Mouse (Mus musculus): ENCODE measurements around the gene Prkag2. TPM values are rescaled to one million over a fixed set of nuclear protein-coding genes. Genes with fewer than 3 reads are reported as not detected.

Prkag2 gene
- polyA plus RNA-seq, 1 experiment from 2014 or later: 45.0 TPM

DNA sequence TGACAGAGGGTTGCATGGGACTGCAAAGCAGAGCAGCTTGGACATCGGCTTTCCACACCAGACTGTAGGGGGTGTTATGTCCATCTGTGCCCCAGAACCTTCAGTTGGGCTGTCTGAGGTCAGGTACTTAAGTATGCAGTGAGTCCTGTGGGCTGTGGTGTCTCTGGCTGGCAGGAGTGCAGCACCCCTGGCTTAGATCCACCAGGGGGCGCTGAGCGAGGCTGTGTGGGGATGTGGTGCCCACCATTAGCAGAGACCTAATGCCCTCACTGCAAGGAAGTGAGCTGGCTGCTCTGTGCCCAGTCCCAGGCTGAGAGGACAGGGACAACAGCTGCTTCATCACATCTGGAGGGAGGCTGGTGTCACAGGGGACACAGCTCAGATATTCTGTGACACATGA is 116.9 kb downstream of the Prkag2 start:
- Histone ChIP-seq H3K27ac (0 out of 2 replicates have a peak overlapping the region, but pooled peaks have one; percentile 20), H3K4me3 (no peak overlapping the region), H3K36me3 (replicated peaks) (no peaks in the 10 kb centered on the region), H3K4me1 (peaks cover 62% of the 10 kb centered on the region), H3K9me3 (no peaks in the 10 kb centered on the region), H3K27me3 (ENCODE audit: poor library complexity, severe bottlenecking) (no peaks in the 10 kb centered on the region)
- peak; percentile 63 for DNase-seq (ENCODE audit: extremely low spot score, low spot score)
- WGBS: 16% methylated on average over 3 of the region's 3 CpGs

DNA sequence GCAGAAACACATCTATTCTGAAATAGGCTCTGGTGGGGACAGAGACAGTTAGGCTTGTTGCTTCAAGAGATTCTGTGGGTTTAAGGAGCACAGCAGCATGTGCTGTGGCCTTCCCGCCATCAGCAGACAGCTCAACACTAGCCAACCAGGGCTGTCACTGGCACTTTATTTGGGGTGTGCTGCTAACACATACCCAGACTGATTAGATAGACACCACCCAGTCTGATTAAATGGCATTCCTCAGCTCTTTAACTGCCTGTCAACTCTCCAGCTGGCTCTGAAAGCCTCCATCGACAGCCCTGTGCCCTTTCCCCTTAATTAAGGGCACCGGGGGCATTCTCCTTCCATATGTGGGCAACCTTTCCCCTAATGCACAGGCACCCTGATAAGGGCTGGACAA is 118.2 kb downstream of the Prkag2 start:
- DNase-seq (ENCODE audit: extremely low spot score, low spot score): no peak
- no peaks in the 10 kb centered on the region for H3K36me3 ChIP-seq (replicated peaks)
- no peak overlapping the region for H3K27ac ChIP-seq
- 93% methylated on average over 3 of the region's 3 CpGs for WGBS
- H3K4me3 ChIP-seq: no peak overlapping the region
- no peaks in the 10 kb centered on the region for H3K27me3 ChIP-seq (ENCODE audit: poor library complexity, severe bottlenecking)
- H3K4me1 ChIP-seq: peaks cover 68% of the 10 kb centered on the region
- no peaks in the 10 kb centered on the region for H3K9me3 ChIP-seq

DNA sequence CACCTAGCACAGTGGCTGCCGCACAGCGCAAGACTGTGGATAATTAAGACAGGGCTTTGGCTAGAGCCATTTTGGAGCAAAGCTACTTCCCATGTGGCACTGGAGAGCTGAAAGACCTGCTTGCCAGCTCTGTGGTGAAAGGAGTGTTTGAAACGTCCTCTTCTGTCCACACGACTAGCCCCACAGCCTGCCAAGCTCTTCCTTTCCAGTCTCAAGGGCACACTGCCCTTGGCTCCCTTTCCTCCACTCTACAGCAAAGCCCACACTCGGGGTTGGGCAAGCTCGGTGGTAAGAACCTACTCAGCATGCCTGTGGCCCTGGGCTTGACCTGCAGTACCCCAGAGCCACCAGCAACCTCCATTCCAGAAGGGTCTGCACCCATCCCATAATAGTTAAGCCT is 118.7 kb downstream of the Prkag2 start:
- Histone ChIP-seq H3K27ac (no peak overlapping the region), H3K36me3 (replicated peaks) (no peaks in the 10 kb centered on the region), H3K27me3 (ENCODE audit: poor library complexity, severe bottlenecking) (no peaks in the 10 kb centered on the region), H3K9me3 (no peaks in the 10 kb centered on the region), H3K4me3 (no peak overlapping the region), H3K4me1 (peaks cover 67% of the 10 kb centered on the region)
- DNase-seq (ENCODE audit: extremely low spot score, low spot score): no peak
- 83% methylated on average over 6 of the region's 6 CpGs for WGBS

DNA sequence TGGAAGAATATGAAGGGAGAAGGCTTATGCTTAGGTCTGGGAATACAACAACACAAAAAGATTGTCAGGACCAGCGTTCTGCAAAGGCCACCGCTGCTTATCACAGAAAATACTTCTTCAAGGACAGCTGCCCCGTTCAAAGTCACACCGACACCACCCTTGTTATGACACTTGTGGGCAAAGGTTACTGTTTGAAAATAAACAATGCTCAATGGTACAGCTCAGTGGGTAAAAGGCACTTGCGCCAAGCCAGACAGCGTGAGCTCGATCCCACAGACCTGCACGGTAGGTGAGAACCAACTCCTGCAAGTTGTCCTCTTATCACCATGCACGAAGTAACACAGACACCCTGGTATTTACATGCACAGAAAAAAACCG is 120.5 kb downstream of the Prkag2 start:
- Histone ChIP-seq H3K4me3 (no peak overlapping the region), H3K27ac (no peak overlapping the region), H3K27me3 (ENCODE audit: poor library complexity, severe bottlenecking) (no peaks in the 10 kb centered on the region), H3K9me3 (no peaks in the 10 kb centered on the region), H3K36me3 (replicated peaks) (no peaks in the 10 kb centered on the region), H3K4me1 (peaks cover 61% of the 10 kb centered on the region)
- no peak for DNase-seq (ENCODE audit: extremely low spot score, low spot score)
- WGBS: 82% methylated on average over 10 of the region's 10 CpGs

DNA sequence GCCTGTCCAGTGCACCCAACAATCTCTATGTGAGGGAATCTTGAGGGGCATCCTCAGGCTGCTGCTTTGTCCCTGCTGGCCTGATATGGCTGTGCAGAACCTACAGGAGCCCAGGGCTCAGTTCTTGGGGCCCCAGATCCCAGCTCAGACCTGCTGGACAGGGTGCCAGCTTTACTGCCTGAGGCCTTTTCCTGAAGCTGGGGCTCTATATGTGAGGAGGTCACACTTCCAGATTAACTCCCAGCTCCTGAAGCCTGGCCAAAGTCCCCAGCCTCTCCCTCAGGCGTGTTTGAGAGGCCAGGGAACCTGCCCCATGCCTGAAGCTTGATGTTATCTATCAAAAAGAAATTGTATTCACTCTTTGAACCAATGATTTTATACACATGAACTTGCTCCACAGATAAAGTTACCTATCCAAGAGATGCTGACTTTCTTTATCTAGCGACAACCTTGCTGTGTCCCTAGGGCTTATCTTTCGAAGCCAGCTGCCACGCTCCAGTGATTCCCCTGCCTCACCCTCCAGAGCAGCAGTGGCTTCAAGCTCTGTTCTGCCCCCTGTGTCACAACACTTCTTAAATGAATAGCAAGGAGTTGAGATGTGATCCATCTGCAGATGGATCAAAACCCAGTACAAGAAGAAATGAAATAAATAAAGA is 121.0 kb downstream of the Prkag2 start:
- Histone ChIP-seq H3K36me3 (replicated peaks) (no peaks in the 10 kb centered on the region), H3K9me3 (no peaks in the 10 kb centered on the region), H3K4me3 (no peak overlapping the region), H3K27ac (peak overlapping the region; percentile 40; the same call in 1 of the 2 replicates), H3K4me1 (peaks cover 56% of the 10 kb centered on the region), H3K27me3 (ENCODE audit: poor library complexity, severe bottlenecking) (no peaks in the 10 kb centered on the region)
- WGBS: 49% methylated on average over 4 of the region's 4 CpGs
- no peak for DNase-seq (ENCODE audit: extremely low spot score, low spot score)

DNA sequence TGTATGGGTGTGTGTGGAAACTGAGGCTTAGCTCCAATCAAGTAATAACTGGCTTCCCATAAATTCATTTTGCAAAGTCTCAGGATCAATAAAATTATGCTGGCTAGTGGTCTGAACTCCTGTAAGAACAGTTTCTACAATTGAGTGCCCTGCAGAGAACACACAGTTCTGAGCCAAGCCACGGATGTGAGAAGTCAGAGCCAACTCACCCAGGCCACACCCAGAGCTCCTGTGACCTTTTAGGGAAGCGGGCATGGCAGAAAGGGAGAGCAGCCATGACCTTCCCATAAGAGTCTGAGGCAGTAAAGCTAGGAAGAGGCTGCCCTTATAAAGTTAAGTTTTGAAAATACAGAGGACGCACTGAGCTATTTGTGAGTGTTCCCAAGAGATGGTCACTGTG is 123.5 kb downstream of the Prkag2 start:
- no peaks in the 10 kb centered on the region for H3K27me3 ChIP-seq (ENCODE audit: poor library complexity, severe bottlenecking)
- peaks cover 42% of the 10 kb centered on the region for H3K4me1 ChIP-seq
- no peak for DNase-seq (ENCODE audit: extremely low spot score, low spot score)
- no peaks in the 10 kb centered on the region for H3K36me3 ChIP-seq (replicated peaks)
- no peaks in the 10 kb centered on the region for H3K9me3 ChIP-seq
- WGBS: 69% methylated on average over 3 of the region's 3 CpGs
- no peak overlapping the region for H3K4me3 ChIP-seq
- no peak overlapping the region for H3K27ac ChIP-seq

DNA sequence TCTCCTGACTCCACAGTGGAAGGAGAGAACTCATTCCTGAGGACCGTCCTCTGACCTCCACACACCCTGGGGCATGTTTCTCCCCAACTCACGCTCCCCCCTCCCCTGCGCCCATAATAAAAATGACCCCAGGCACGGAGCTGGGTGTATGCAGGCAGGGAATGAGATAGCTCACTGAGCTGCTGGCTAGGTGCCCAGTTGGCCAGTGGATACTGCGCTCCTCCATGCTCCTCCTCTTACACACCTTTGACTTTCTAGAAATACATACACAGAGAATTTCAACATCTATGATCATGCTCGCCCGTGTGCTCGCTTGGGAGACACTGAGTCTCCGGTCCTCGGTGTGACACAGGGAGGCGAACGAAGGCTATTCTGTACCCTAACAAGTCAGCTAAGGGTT is 124.2 kb downstream of the Prkag2 start:
- DNase-seq (ENCODE audit: extremely low spot score, low spot score): no peak
- Histone ChIP-seq H3K4me3 (no peak overlapping the region), H3K36me3 (replicated peaks) (no peaks in the 10 kb centered on the region), H3K27ac (no peak overlapping the region), H3K4me1 (peaks cover 41% of the 10 kb centered on the region), H3K9me3 (no peaks in the 10 kb centered on the region), H3K27me3 (ENCODE audit: poor library complexity, severe bottlenecking) (no peaks in the 10 kb centered on the region)
- 64% methylated on average over 12 of the region's 12 CpGs for WGBS

DNA sequence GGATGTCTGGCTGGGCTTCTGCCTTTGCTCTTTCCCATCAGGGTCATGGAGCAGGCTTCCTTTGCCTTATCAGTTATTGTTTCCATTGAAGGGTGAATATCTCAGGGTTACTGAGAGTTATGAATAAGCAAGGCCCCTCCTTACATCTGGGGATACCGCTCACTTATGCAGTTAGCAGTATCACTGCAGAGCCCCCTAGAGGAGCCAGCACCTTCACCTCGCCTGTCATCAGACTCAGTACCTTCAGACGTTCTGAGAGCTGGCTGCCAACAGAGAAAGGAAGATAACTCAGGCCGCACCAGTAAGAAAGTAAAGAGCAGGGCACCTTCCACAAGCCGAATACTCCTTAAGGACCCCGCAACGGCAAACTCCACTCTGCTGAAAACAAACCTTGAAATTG is 125.3 kb downstream of the Prkag2 start:
- DNase-seq (ENCODE audit: extremely low spot score, low spot score): no peak
- Histone ChIP-seq H3K27ac (no peak overlapping the region), H3K9me3 (no peaks in the 10 kb centered on the region), H3K36me3 (replicated peaks) (no peaks in the 10 kb centered on the region), H3K27me3 (ENCODE audit: poor library complexity, severe bottlenecking) (no peaks in the 10 kb centered on the region), H3K4me3 (no peak overlapping the region), H3K4me1 (peaks cover 37% of the 10 kb centered on the region)
- 68% methylated on average over 7 of the region's 7 CpGs for WGBS

DNA sequence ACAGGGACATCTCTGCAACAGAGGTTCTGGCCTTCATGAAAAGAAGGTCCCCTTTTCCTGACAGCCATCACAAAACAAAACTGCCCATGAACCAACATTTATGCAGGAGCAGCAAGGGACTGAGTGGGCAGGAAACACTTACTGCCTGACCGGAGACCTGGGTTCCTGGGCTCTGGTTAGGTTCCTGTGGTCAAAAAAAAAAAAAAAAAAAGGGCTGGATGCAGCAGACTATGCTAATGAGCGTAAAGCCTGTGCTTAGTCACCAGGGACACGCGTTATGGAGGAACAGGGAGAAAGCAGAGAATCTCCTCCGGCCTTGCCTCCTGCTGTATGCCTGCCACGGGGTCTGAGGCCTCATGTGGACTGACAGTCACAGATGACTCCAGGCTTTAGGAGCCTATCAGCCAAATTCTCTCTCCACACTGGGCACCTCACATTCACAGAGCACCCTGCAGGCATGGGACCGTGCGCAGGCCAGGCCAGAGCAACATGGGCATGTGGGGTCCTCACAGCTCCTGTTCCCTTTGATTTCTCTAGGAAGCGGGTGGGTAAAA is 126.7 kb downstream of the Prkag2 start:
- Histone ChIP-seq H3K4me1 (peaks cover 36% of the 10 kb centered on the region), H3K27ac (no peak overlapping the region), H3K36me3 (replicated peaks) (no peaks in the 10 kb centered on the region), H3K4me3 (no peak overlapping the region), H3K9me3 (no peaks in the 10 kb centered on the region), H3K27me3 (ENCODE audit: poor library complexity, severe bottlenecking) (no peaks in the 10 kb centered on the region)
- no peak for DNase-seq (ENCODE audit: extremely low spot score, low spot score)
- 83% methylated on average over 9 of the region's 9 CpGs for WGBS

DNA sequence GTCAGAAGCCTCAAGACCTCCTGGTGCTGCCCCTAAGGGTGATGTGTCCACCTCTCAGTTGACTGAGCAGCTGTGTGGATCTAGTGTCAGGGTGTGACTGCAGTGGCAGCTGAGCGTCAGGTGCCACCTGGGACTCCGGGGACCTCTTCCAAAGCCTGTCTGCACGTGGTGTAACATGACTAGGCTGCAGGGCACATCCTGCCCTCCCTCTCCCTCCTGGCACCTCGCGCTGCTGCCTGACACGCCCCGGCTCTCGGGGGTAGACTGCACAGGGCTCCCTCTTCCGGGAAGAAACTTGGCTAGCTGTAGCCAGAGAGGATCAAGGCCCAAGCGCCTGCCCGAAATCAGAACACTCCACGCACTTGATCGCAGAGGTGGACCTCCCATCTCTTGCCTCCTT is 127.2 kb downstream of the Prkag2 start:
- Histone ChIP-seq H3K9me3 (no peaks in the 10 kb centered on the region), H3K27ac (no peak overlapping the region), H3K4me1 (peaks cover 35% of the 10 kb centered on the region), H3K27me3 (ENCODE audit: poor library complexity, severe bottlenecking) (no peaks in the 10 kb centered on the region), H3K36me3 (replicated peaks) (no peaks in the 10 kb centered on the region), H3K4me3 (no peak overlapping the region)
- WGBS: 75% methylated on average over 13 of the region's 13 CpGs
- DNase-seq (ENCODE audit: extremely low spot score, low spot score): no peak

DNA sequence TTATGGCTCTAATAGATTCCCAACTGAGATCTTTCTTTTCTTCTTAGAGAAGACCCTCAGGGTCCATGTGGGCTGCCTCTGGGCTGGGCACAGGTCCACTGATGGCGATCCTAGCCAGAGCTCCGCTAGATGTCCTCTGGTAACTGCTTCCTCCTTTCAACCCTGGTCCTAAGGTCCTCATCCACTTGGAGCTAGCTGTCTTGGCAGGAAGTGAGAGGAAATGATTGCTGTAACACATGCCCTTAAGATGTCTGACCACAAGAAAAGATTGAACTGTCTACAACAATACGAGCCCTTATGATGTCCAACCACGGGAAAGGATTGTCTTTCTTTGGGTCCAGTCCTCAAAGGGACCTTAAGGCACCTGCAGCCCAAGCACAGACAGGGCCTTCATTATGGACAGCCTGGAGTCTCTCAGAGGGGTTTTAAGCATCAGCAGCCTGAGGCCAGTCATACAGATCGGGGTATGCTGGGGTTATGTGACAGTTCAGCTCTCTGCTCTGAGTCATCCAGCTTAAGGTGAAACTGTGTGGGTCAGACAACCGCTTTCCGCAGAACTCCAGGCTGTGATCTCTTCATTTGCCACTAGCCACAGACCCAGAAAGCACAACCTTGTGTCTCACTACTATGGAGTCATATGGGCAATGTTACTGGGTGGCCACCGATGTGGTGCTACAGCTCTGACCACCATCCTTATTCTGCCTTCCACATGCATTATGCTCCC is 129.7 kb downstream of the Prkag2 start:
- no peak overlapping the region for H3K27ac ChIP-seq
- no peaks in the 10 kb centered on the region for H3K9me3 ChIP-seq
- H3K4me3 ChIP-seq: no peak overlapping the region
- H3K27me3 ChIP-seq (ENCODE audit: poor library complexity, severe bottlenecking): no peaks in the 10 kb centered on the region
- H3K36me3 ChIP-seq (replicated peaks): no peaks in the 10 kb centered on the region
- WGBS: 92% methylated on average over 8 of the region's 8 CpGs
- no peak for DNase-seq (ENCODE audit: extremely low spot score, low spot score)
- H3K4me1 ChIP-seq: peaks cover 19% of the 10 kb centered on the region

DNA sequence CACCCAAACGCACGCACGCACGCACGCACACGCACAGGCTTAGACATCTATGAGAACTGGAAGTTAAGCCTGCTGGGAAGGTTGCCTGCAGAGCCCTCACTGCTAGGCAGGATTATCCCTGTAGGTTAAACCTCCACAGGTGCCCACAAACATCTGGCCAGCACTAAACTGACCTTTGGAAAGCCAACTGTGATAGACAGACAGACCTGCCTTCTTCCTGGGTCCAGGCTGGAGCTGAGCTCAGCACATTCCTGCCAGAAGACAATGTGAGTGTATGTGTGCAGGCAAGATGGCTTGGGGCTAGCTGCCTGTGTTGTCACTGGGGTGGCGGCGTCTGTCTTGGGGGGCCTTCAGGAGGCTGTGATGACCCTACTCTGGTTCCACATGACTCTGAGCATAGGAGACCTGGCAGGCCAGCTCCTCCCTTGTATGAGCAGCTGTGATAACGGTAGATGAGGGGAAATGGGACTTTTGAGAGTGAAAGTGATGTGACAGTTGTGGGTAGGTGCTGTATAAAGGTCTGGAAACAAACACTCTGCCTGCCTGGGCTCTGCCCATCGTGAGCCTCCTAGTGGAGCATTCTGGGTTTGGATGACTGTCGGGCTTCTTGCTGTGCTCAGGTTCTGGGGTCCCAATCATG is 131.1 kb downstream of the Prkag2 start:
- Histone ChIP-seq H3K27ac (0 out of 2 replicates have a peak overlapping the region, but pooled peaks have one; percentile 15), H3K4me1 (peaks cover 19% of the 10 kb centered on the region), H3K36me3 (replicated peaks) (no peaks in the 10 kb centered on the region), H3K9me3 (no peaks in the 10 kb centered on the region), H3K4me3 (no peak overlapping the region), H3K27me3 (ENCODE audit: poor library complexity, severe bottlenecking) (no peaks in the 10 kb centered on the region)
- DNase-seq (ENCODE audit: extremely low spot score, low spot score): no peak
- WGBS: 68% methylated on average over 11 of the region's 11 CpGs

DNA sequence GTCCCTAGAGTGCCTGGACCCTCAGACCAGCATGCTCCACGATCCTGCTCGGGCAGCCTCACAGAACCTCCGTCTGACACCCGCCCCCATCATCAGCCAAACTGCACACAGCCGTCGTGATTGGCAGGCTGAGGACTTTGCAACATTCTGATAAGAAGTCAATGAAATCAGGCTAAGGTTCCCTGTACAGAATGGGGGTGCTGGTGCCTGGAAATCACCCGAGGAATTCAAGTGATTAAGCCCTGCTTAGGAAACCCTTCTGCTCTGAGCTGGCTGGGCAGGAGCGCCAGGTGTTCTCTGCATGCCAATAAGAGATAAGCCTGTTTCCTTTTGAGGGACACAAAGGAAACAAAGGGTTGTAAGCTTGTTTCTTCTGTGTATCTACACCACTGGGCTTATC is 131.7 kb downstream of the Prkag2 start:
- Histone ChIP-seq H3K4me3 (no peak overlapping the region), H3K27ac (no peak overlapping the region), H3K9me3 (no peaks in the 10 kb centered on the region), H3K4me1 (peaks cover 19% of the 10 kb centered on the region), H3K27me3 (ENCODE audit: poor library complexity, severe bottlenecking) (no peaks in the 10 kb centered on the region), H3K36me3 (replicated peaks) (no peaks in the 10 kb centered on the region)
- WGBS: 39% methylated on average over 8 of the region's 8 CpGs
- DNase-seq (ENCODE audit: extremely low spot score, low spot score): no peak
